9 mouse cellular contexts compared by ENCODE assay signal in genomic region chr1:188980050-188980449, GRCm38 (mm10). TPM values are rescaled to one million over a fixed set of nuclear protein-coding genes. Genes with fewer than 3 reads are reported as not detected.
DNase-seq lines count a peak whose midpoint lies in the region; ATAC-seq and TF ChIP-seq lines count a peak whose summit lies in the region.
"Had no signal": no experiment of that assay in that cellular context is flagged by ENCODE, and none has a peak within 500 bp of the region (broad histone marks: within the 10 kb centered on the region; RNA-seq: fewer than 3 reads in every experiment).

No protein-coding gene starts in this region.

- TF ChIP-seq EP300 in liver, embryonic 14.5 days (IDR thresholded peaks at IDR 0.05; ENCODE audit: low read depth), result no peak

- H3K9me3 ChIP-seq in hindbrain, embryonic 10.5 days, result no peaks in the 10 kb centered on the region
- no peaks in the 10 kb centered on the region for H3K9me3 ChIP-seq in hindbrain, embryonic 13.5 days
- H3K9me3 ChIP-seq in kidney, postnatal 0 days (replicated peaks; ENCODE audit: low read length), result no peaks in the 10 kb centered on the region
- no peaks in the 10 kb centered on the region for H3K9me3 ChIP-seq in liver, embryonic 14.5 days (ENCODE audit: control insufficient read depth, low read length)

- 26% methylated on average over 3 of the region's 3 CpGs for WGBS in hindbrain, embryonic 10.5 days
- whole genome bisulfite sequencing in hindbrain, embryonic 13.5 days, result 30% methylated on average over 3 of the region's 3 CpGs
- 30% methylated on average over 3 of the region's 3 CpGs for WGBS in kidney, postnatal 0 days
- WGBS in liver, embryonic 14.5 days (ENCODE audit: insufficient replicate concordance), result 31% methylated on average over 3 of the region's 3 CpGs

- no peak for ATAC-seq in hindbrain, embryonic 13.5 days (ENCODE audit: low FRiP score)
- ATAC-seq in Patski, result peak; percentile 92
- 0 out of 2 replicates have a peak, but pooled peaks have one; percentile 5 for ATAC-seq in kidney, postnatal 0 days (replicated peaks; ENCODE audit: low FRiP score, low read depth)
- ATAC-seq in liver, embryonic 14.5 days (ENCODE audit: insufficient read depth), result peak; percentile 70

- TF ChIP-seq CTCF in Patski (IDR thresholded peaks at IDR 0.05), result peak; percentile 88
- peak; percentile 89 for TF ChIP-seq CTCF in gastrocnemius, adult 2 months (IDR thresholded peaks at IDR 0.05)
- TF ChIP-seq CTCF in kidney, postnatal 0 days (IDR thresholded peaks at IDR 0.05; ENCODE audit: low read depth), result peak; percentile 88
- peak; percentile 96 for TF ChIP-seq CTCF in liver, embryonic 14.5 days (IDR thresholded peaks at IDR 0.05; ENCODE audit: low read depth)

- H3K27ac ChIP-seq in hindbrain, embryonic 10.5 days, result no peak overlapping the region
- no peak overlapping the region for H3K27ac ChIP-seq in hindbrain, embryonic 13.5 days
- H3K27ac ChIP-seq in gastrocnemius, adult 2 months, result no peak overlapping the region
- H3K27ac ChIP-seq in kidney, postnatal 0 days, result no peak overlapping the region
- peak overlapping the region; percentile 25; the same call in 1 of the 2 replicates for H3K27ac ChIP-seq in liver, embryonic 14.5 days
- H3K27ac ChIP-seq: macrophage had no signal

- no peak overlapping the region for H3K9ac ChIP-seq in hindbrain, embryonic 13.5 days
- no peak overlapping the region for H3K9ac ChIP-seq in kidney, postnatal 0 days (ENCODE audit: low read depth, low read length)
- H3K9ac ChIP-seq in liver, embryonic 14.5 days (replicated peaks), result no peak overlapping the region

- intact Hi-C loops in gastrocnemius, adult 2 months (cut with DNase I), result no loop called here

- POLR2A ChIA-PET in Patski (lab: Charles Lee), result interaction anchor here (0.6 kb wide), 1 partner anchor 648 kb away, joined by 5 read pairs; no protein-coding TSS in a partner anchor

- H3K36me3 ChIP-seq in hindbrain, embryonic 10.5 days, result peaks cover 96% of the 10 kb centered on the region
- peaks cover 81% of the 10 kb centered on the region for H3K36me3 ChIP-seq in hindbrain, embryonic 13.5 days
- H3K36me3 ChIP-seq in kidney, postnatal 0 days (ENCODE audit: insufficient read depth, low read length), result peaks cover 43% of the 10 kb centered on the region
- peaks cover 36% of the 10 kb centered on the region for H3K36me3 ChIP-seq in liver, embryonic 14.5 days (replicated peaks; ENCODE audit: control insufficient read depth, insufficient read depth, low read depth)

- CTCF ChIA-PET in Patski (lab: Charles Lee), result interaction anchor here (1.1 to 2.4 kb wide), 3 partner anchors 10 to 17 kb away, joined by 4 to 9 read pairs (median 7); no protein-coding TSS in a partner anchor

- no peaks in the 10 kb centered on the region for H3K27me3 ChIP-seq in hindbrain, embryonic 10.5 days (ENCODE audit: insufficient read depth, poor library complexity, severe bottlenecking)
- H3K27me3 ChIP-seq in hindbrain, embryonic 13.5 days, result no peaks in the 10 kb centered on the region
- no peaks in the 10 kb centered on the region for H3K27me3 ChIP-seq in Patski
- no peaks in the 10 kb centered on the region for H3K27me3 ChIP-seq in kidney, postnatal 0 days (ENCODE audit: insufficient read depth, low read length)
- H3K27me3 ChIP-seq in liver, embryonic 14.5 days (ENCODE audit: control insufficient read depth, insufficient read depth, low read length), result no peaks in the 10 kb centered on the region

- H3K4me1 ChIP-seq in hindbrain, embryonic 10.5 days (replicated peaks), result 0 out of 2 replicates have a peak, but pooled peaks cover 4% of the 10 kb centered on the region
- no peaks in the 10 kb centered on the region for H3K4me1 ChIP-seq in hindbrain, embryonic 13.5 days (replicated peaks)
- no peaks in the 10 kb centered on the region for H3K4me1 ChIP-seq in kidney, postnatal 0 days (replicated peaks; ENCODE audit: insufficient read depth, low read length)
- peaks cover 0 to 2% of the 10 kb centered on the region in 2 experiments; a peak in 3 of 4 replicates for H3K4me1 ChIP-seq in liver, embryonic 14.5 days (replicated peaks; ENCODE audit: control insufficient read depth in 2 of 2, insufficient read depth in 2 of 2, low read length in 1 of 2)

- no peak overlapping the region for H3K4me2 ChIP-seq in hindbrain, embryonic 13.5 days
- no peak overlapping the region for H3K4me2 ChIP-seq in kidney, postnatal 0 days (ENCODE audit: low read length)
- no peak overlapping the region for H3K4me2 ChIP-seq in liver, embryonic 14.5 days (ENCODE audit: low read depth)

- H3K4me3 ChIP-seq in hindbrain, embryonic 10.5 days, result no peak overlapping the region
- no peak overlapping the region for H3K4me3 ChIP-seq in hindbrain, embryonic 13.5 days
- no peak overlapping the region for H3K4me3 ChIP-seq in gastrocnemius, adult 2 months
- H3K4me3 ChIP-seq in kidney, postnatal 0 days (replicated peaks; ENCODE audit: low read depth, low read length), result no peak overlapping the region
- H3K4me3 ChIP-seq in liver, embryonic 14.5 days (ENCODE audit: insufficient read depth in 1 of 2, low read depth in 2 of 2, low read length in 2 of 2), result no peak overlapping the region

- peak; percentile 71 for DNase-seq in hindbrain, embryonic 10.5 days (ENCODE audit: low spot score)
- no peak for DNase-seq in Patski (ENCODE audit: low read depth, low spot score)
- DNase-seq in cerebellum, adult 9-10 months, result peak; percentile 52
- DNase-seq in gastrocnemius, adult 2 months, result peak; percentile 59
- DNase-seq in kidney, postnatal 0 days (ENCODE audit: low spot score), result peak; percentile 72
- peak in 2 of 3 experiments; percentile 39 to 54 for DNase-seq in liver, embryonic 14.5 days (ENCODE audit: low read depth in 3 of 3, low spot score in 3 of 3)
- peak; percentile 68 to 69 for DNase-seq in right cerebral cortex, adult 2 months (ENCODE audit: low spot score in 2 of 2)

- in situ Hi-C loops in Patski (cut with MboI; ENCODE audit: low pct_unique_long_range_greater_than_20kb), result no loop called here

RNA-seq across cellular contexts. Expression of gene Kctd3, which starts 27.6 kb away (rescaled TPM):
- polyA plus RNA-seq in hindbrain, embryonic 10.5 days (2016; fragmentation: Nextera tagmentation; extraction: Ambion mirVana), result 29.1 and 31.6 TPM in 2 replicates
- 34.4 and 36.2 TPM in 2 replicates for polyA plus RNA-seq in hindbrain, embryonic 13.5 days (2015; fragmentation: Nextera tagmentation; extraction: Ambion mirVana)
- 34.8 TPM for polyA plus RNA-seq in Patski (2021)
- 10 to 100 TPM; 12.3 to 19.9 TPM for total RNA-seq in gastrocnemius, adult 2 months (2021)
- polyA plus RNA-seq in kidney, postnatal 0 days (2015; fragmentation: Nextera tagmentation; extraction: Ambion mirVana), result 21.0 and 22.2 TPM in 2 replicates
- polyA plus RNA-seq in liver, embryonic 14.5 days (2012; rRNA removed), result 15.8 and 17.2 TPM in 2 replicates
- 8.9 and 10.2 TPM in 2 replicates for polyA plus RNA-seq in liver, embryonic 14.5 days (2014; fragmentation: Nextera tagmentation; extraction: Ambion mirVana)
